Mouse (Mus musculus) heart, postnatal 25 days (tissue): ENCODE measurements around the gene Rad51. TPM values are rescaled to one million over a fixed set of nuclear protein-coding genes. Genes with fewer than 3 reads are reported as not detected.

ENCODE experiments used
- DNase-seq: peaks from one replicate; pipeline ENCODE4 v3.0.0; 2022; ENCODE audit warnings: low spot score
- intact Hi-C: fragments of 180-260 bp; cut with DNase I; formaldehyde crosslinking; loops from one replicate; pipeline ENCODE4 v1.15.1; 2025
- total RNA-seq, 2 experiments: library from RNA; stranded (reverse); gene quantifications; 2 replicates each; pipeline ENCODE4 v1.2.3; 2021

Rad51 gene
- 1 to 10 TPM; 1.0 to 1.3 TPM for total RNA-seq

GRCm38 (mm10) chr2:119112438-119113112, at the start of gene Rad51:
Gene Rad51, plus strand, starts transcription at chr2:119112793.
- DNase-seq, result peak; percentile 73
- intact Hi-C loops, result loop anchor here (5.0 kb wide), 2 partner anchors 45 to 90 kb away; partner anchors contain the start of gene Rmdn3

- intact Hi-C loops, result no loop called here
- DNase-seq, result no peak
Observed at GRCm38 (mm10) chr2:119072397-119072796, 40.2 kb upstream of the Rad51 start.

GRCm38 (mm10) chr2:119086156-119086555, 26.4 kb upstream of the Rad51 start:
- intact Hi-C loops, result no loop called here
- DNase-seq, result no peak

- intact Hi-C loops, result loop anchor here (1.0 kb wide), 1 partner anchor 88 kb away; no protein-coding TSS in a partner anchor
- no peak for DNase-seq
Observed at GRCm38 (mm10) chr2:119101552-119101951, 11.0 kb upstream of the Rad51 start.

- intact Hi-C loops, result no loop called here
- DNase-seq, result no peak
Observed at GRCm38 (mm10) chr2:119106583-119106982, 6.0 kb upstream of the Rad51 start.

- intact Hi-C loops, result no loop called here
- no peak for DNase-seq
Observed at GRCm38 (mm10) chr2:119108554-119108953, 4.0 kb upstream of the Rad51 start.

GRCm38 (mm10) chr2:119111060-119111459, 1.5 kb upstream of the Rad51 start:
- intact Hi-C loops, result loop anchor here (5.0 kb wide), 2 partner anchors 46 to 91 kb away; partner anchors contain the start of gene Rmdn3
- DNase-seq, result no peak

- DNase-seq, result no peak
- intact Hi-C loops, result loop anchor here (5.0 kb wide), 2 partner anchors 44 to 89 kb away; partner anchors contain the start of gene Rmdn3
Observed at GRCm38 (mm10) chr2:119113121-119113925, 730 bp downstream of the Rad51 start.

- intact Hi-C loops, result no loop called here
- no peak for DNase-seq
Observed at GRCm38 (mm10) chr2:119136346-119136898, 23.8 kb downstream of the Rad51 start.

- DNase-seq, result no peak
- intact Hi-C loops, result no loop called here
Observed at GRCm38 (mm10) chr2:119145199-119145598, 32.6 kb downstream of the Rad51 start.

- DNase-seq, result no peak
- intact Hi-C loops, result no loop called here
Observed at GRCm38 (mm10) chr2:119146435-119146834, 33.8 kb downstream of the Rad51 start.

GRCm38 (mm10) chr2:119147160-119147678, 34.6 kb downstream of the Rad51 start:
- DNase-seq, result no peak
- intact Hi-C loops, result no loop called here

- DNase-seq, result no peak
- intact Hi-C loops, result no loop called here
Observed at GRCm38 (mm10) chr2:119147775-119148174, 35.2 kb downstream of the Rad51 start.

- intact Hi-C loops, result loop anchor here (5.0 kb wide), 1 partner anchor 135 kb away; the partner anchor contains the start of gene Vps18
- no peak for DNase-seq
Observed at GRCm38 (mm10) chr2:119152255-119152654, 39.7 kb downstream of the Rad51 start.

- no peak for DNase-seq
- intact Hi-C loops, result loop anchor here (5.0 kb wide), 2 partner anchors 42 to 133 kb away; partner anchors contain the start of genes Rad51 and Vps18
Observed at GRCm38 (mm10) chr2:119154683-119155082, 42.1 kb downstream of the Rad51 start.

- DNase-seq, result no peak
- intact Hi-C loops, result loop anchor here (5.0 kb wide), 1 partner anchor 43 kb away; the partner anchor contains the start of gene Rad51
Observed at GRCm38 (mm10) chr2:119155388-119155787, 42.8 kb downstream of the Rad51 start.

GRCm38 (mm10) chr2:119156081-119156680, 43.6 kb downstream of the Rad51 start:
- DNase-seq, result peak; percentile 3
- intact Hi-C loops, result loop anchor here (2.0 to 5.0 kb wide), 2 partner anchors 33 to 44 kb away; partner anchors contain the start of gene Rad51

GRCm38 (mm10) chr2:119156681-119157572, 44.3 kb downstream of the Rad51 start, which contains the start of gene Rmdn3:
Gene Rmdn3, minus strand, starts transcription at chr2:119157034.
- peak; percentile 84 for DNase-seq
- intact Hi-C loops, result loop anchor here (2.0 to 5.0 kb wide), 2 partner anchors 32 to 45 kb away; partner anchors contain the start of gene Rad51
